Mouse (Mus musculus): ENCODE data around the gene Zfp995. TPM values are rescaled to one million over a fixed set of nuclear protein-coding genes. Genes with fewer than 3 reads are reported as not detected.
"Not testable (repeated sequence)": the region's sequence is repeated elsewhere in the genome, so short reads cannot be mapped to it uniquely, and the experiment has no call there.

Gene Zfp995
- 7.6 and 9.1 TPM in 2 replicates for polyA plus RNA-seq (2014; fragmentation: Nextera tagmentation; extraction: Ambion mirVana)

GRCm38 (mm10) chr17:21909456-21910052, at the start of gene Zfp995:
Zfp995 (minus strand) TSS chr17:21909926.
- DNase-seq (ENCODE audit: low spot score) = peak; percentile 78
- Histone ChIP-seq H3K4me2 (ENCODE audit: low read length) (peak within 1 kb of the TSS; percentile 63), H3K27ac (ENCODE audit: low read depth) (peak within 1 kb of the TSS; percentile 57; the same call in 1 of the 2 replicates), H3K9ac (ENCODE audit: low read length) (peak within 1 kb of the TSS; percentile 63), H3K4me3 (ENCODE audit: low read depth, low read length) (peak within 1 kb of the TSS; percentile 62)
- H3K9me3 ChIP-seq (ENCODE audit: control insufficient read depth, low read length); H3K27me3 ChIP-seq (replicated peaks; ENCODE audit: control insufficient read depth, insufficient read depth, low read length); H3K4me1 ChIP-seq (replicated peaks; ENCODE audit: control insufficient read depth, insufficient read depth, low read length); H3K36me3 ChIP-seq (ENCODE audit: control insufficient read depth, insufficient read depth, low read length): not testable (repeated sequence)
- ATAC-seq (replicated peaks; ENCODE audit: low FRiP score, low TSS enrichment, low read depth) = peak; percentile 99
- WGBS = under 1% methylated on average over 24 of the region's 24 CpGs

- no peaks in the 10 kb centered on the region for H3K9me3 ChIP-seq (ENCODE audit: control insufficient read depth, low read length)
- H3K36me3 ChIP-seq (ENCODE audit: control insufficient read depth, insufficient read depth, low read length) = no peaks in the 10 kb centered on the region
- peak overlapping the region; percentile 57; the same call in 1 of the 2 replicates for H3K27ac ChIP-seq (ENCODE audit: low read depth)
- peak overlapping the region; percentile 63 for H3K9ac ChIP-seq (ENCODE audit: low read length)
- no peak for DNase-seq (ENCODE audit: low spot score)
- no peaks in the 10 kb centered on the region for H3K27me3 ChIP-seq (replicated peaks; ENCODE audit: control insufficient read depth, insufficient read depth, low read length)
- WGBS = 4% methylated on average over 3 of the region's 3 CpGs
- no peaks in the 10 kb centered on the region for H3K4me1 ChIP-seq (replicated peaks; ENCODE audit: control insufficient read depth, insufficient read depth, low read length)
- peak overlapping the region; percentile 62 for H3K4me3 ChIP-seq (ENCODE audit: low read depth, low read length)
- peak overlapping the region; percentile 63 for H3K4me2 ChIP-seq (ENCODE audit: low read length)
- ATAC-seq (replicated peaks; ENCODE audit: low FRiP score, low TSS enrichment, low read depth) = peak; percentile 82
Observed at GRCm38 (mm10) chr17:21909039-21909438, 687 bp downstream of the Zfp995 start.

GRCm38 (mm10) chr17:21871256-21871655, 38.5 kb downstream of the Zfp995 start:
- H3K27me3 ChIP-seq (replicated peaks; ENCODE audit: control insufficient read depth, insufficient read depth, low read length) = no peaks in the 10 kb centered on the region
- DNase-seq (ENCODE audit: low spot score) (no peak), ATAC-seq (replicated peaks; ENCODE audit: low FRiP score, low TSS enrichment, low read depth) (no peak)
- H3K36me3 ChIP-seq (ENCODE audit: control insufficient read depth, insufficient read depth, low read length) = no peaks in the 10 kb centered on the region
- 81% methylated on average over 1 of the region's 1 CpGs for WGBS
- no peaks in the 10 kb centered on the region for H3K9me3 ChIP-seq (ENCODE audit: control insufficient read depth, low read length)
- no peak overlapping the region for H3K9ac ChIP-seq (ENCODE audit: low read length)
- no peak overlapping the region for H3K4me2 ChIP-seq (ENCODE audit: low read length)
- H3K4me1 ChIP-seq (replicated peaks; ENCODE audit: control insufficient read depth, insufficient read depth, low read length) = no peaks in the 10 kb centered on the region
- no peak overlapping the region for H3K27ac ChIP-seq (ENCODE audit: low read depth)
- no peak overlapping the region for H3K4me3 ChIP-seq (ENCODE audit: low read depth, low read length)

GRCm38 (mm10) chr17:21846322-21846582, 63.5 kb downstream of the Zfp995 start:
- not testable (repeated sequence) for H3K4me1 ChIP-seq (replicated peaks; ENCODE audit: control insufficient read depth, insufficient read depth, low read length); H3K4me3 ChIP-seq (ENCODE audit: low read depth, low read length); H3K36me3 ChIP-seq (ENCODE audit: control insufficient read depth, insufficient read depth, low read length); H3K9me3 ChIP-seq (ENCODE audit: control insufficient read depth, low read length); H3K27me3 ChIP-seq (replicated peaks; ENCODE audit: control insufficient read depth, insufficient read depth, low read length); DNase-seq (ENCODE audit: low spot score); H3K4me2 ChIP-seq (ENCODE audit: low read length); H3K9ac ChIP-seq (ENCODE audit: low read length)
- peak overlapping the region; percentile 75; the same call in 1 of the 2 replicates for H3K27ac ChIP-seq (ENCODE audit: low read depth)
- 94% methylated on average over 7 of the region's 8 CpGs for WGBS
- ATAC-seq (replicated peaks; ENCODE audit: low FRiP score, low TSS enrichment, low read depth) = peak; percentile 45; the same call in 1 of the 2 replicates

- H3K4me2 ChIP-seq (ENCODE audit: low read length) = peak within 1 kb of the TSS; percentile 54
- peak; percentile 90 for DNase-seq (ENCODE audit: low spot score)
- no peaks in the 10 kb centered on the region for H3K36me3 ChIP-seq (ENCODE audit: control insufficient read depth, insufficient read depth, low read length)
- no peaks in the 10 kb centered on the region for H3K27me3 ChIP-seq (replicated peaks; ENCODE audit: control insufficient read depth, insufficient read depth, low read length)
- no peaks in the 10 kb centered on the region for H3K9me3 ChIP-seq (ENCODE audit: control insufficient read depth, low read length)
- ATAC-seq (replicated peaks; ENCODE audit: low FRiP score, low TSS enrichment, low read depth) = peak; percentile 96
- no peaks in the 10 kb centered on the region; the same call in 1 of the 2 replicates for H3K4me1 ChIP-seq (replicated peaks; ENCODE audit: control insufficient read depth, insufficient read depth, low read length)
- peak within 1 kb of the TSS; percentile 67 for H3K4me3 ChIP-seq (ENCODE audit: low read depth, low read length)
- 3% methylated on average over 22 of the region's 22 CpGs for WGBS
- peak within 1 kb of the TSS; percentile 75 for H3K27ac ChIP-seq (ENCODE audit: low read depth)
- H3K9ac ChIP-seq (ENCODE audit: low read length) = peak within 1 kb of the TSS; percentile 78
Observed at GRCm38 (mm10) chr17:21845545-21846321, 64.0 kb downstream of the Zfp995 start, which contains the start of gene Zfp820. Zfp820 (minus strand) TSS chr17:21845772.

- no peak overlapping the region for H3K27ac ChIP-seq (ENCODE audit: low read depth)
- H3K27me3 ChIP-seq (replicated peaks; ENCODE audit: control insufficient read depth, insufficient read depth, low read length) = no peaks in the 10 kb centered on the region
- H3K36me3 ChIP-seq (ENCODE audit: control insufficient read depth, insufficient read depth, low read length) = no peaks in the 10 kb centered on the region
- H3K9ac ChIP-seq (ENCODE audit: low read length) = no peak overlapping the region
- H3K4me3 ChIP-seq (ENCODE audit: low read depth, low read length) = no peak overlapping the region
- 56% methylated on average over 2 of the region's 2 CpGs for WGBS
- DNase-seq (ENCODE audit: low spot score) = no peak
- no peak overlapping the region for H3K4me2 ChIP-seq (ENCODE audit: low read length)
- no peaks in the 10 kb centered on the region for H3K9me3 ChIP-seq (ENCODE audit: control insufficient read depth, low read length)
- no peaks in the 10 kb centered on the region for H3K4me1 ChIP-seq (replicated peaks; ENCODE audit: control insufficient read depth, insufficient read depth, low read length)
- no peak for ATAC-seq (replicated peaks; ENCODE audit: low FRiP score, low TSS enrichment, low read depth)
Observed at GRCm38 (mm10) chr17:21838510-21838909, 71.2 kb downstream of the Zfp995 start.

Other genes with a start within 250 kb of the Zfp995 start
- 4.5 and 8.1 TPM in 2 replicates for gene Gm10226, start 218.1 kb downstream of the Zfp995 start, polyA plus RNA-seq (2014; fragmentation: Nextera tagmentation; extraction: Ambion mirVana)
- 11.1 and 13.2 TPM in 2 replicates for gene Zfp760, start 202.2 kb downstream of the Zfp995 start, polyA plus RNA-seq (2014; fragmentation: Nextera tagmentation; extraction: Ambion mirVana)
- gene Zfp229, start 179.1 kb downstream of the Zfp995 start, polyA plus RNA-seq (2014; fragmentation: Nextera tagmentation; extraction: Ambion mirVana) = 4.6 and 7.8 TPM in 2 replicates
- gene Zfp820, start 64.2 kb downstream of the Zfp995 start, polyA plus RNA-seq (2014; fragmentation: Nextera tagmentation; extraction: Ambion mirVana) = 7.4 and 7.9 TPM in 2 replicates
- 19.8 and 24.9 TPM in 2 replicates for gene Zfp942, start 52.5 kb upstream of the Zfp995 start, polyA plus RNA-seq (2014; fragmentation: Nextera tagmentation; extraction: Ambion mirVana)
- 15.3 and 17.0 TPM in 2 replicates for gene Zfp943, start 52.6 kb upstream of the Zfp995 start, polyA plus RNA-seq (2014; fragmentation: Nextera tagmentation; extraction: Ambion mirVana)

Measured in intestine, embryonic 14.5 days (tissue).